Mouse (Mus musculus): ENCODE measurements at regions not wholly inside any gene's neighbourhood (a gene's known extent, or its start where the extent isn't known, plus 50 kb on each side); places are given as distances from the start of the nearest gene placed in this dataset.

DNA sequence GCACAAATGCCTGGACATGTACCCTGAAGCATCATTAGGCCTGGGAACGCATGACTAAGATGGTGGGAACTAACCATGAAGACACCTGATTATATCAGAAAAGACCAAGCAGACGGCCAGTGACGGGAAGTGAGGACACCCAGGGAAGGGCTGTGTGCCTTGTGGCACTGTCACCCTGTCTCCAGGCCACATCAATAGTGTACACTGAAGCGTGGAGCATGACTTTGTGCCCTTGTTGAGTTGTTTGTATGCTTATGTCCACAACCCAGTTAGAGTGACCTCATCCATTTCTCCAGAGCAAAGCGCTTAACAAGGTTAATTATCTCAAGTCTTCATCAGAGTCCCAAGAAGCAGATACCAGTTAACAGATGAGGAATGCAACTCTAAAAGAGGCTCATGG, 96.8 kb upstream of the Cdkn3 start:
- no peak for DNase-seq (ENCODE audit: low read depth, low spot score)
- in situ Hi-C loops (cut with MboI; ENCODE audit: low sequenced_read_pairs in 2 of 2, unreplicated experiment in 2 of 2), result no loop called here
- H3K9me3 ChIP-seq (ENCODE audit: control insufficient read depth, insufficient read depth, low read depth, low read length), result no peaks in the 10 kb centered on the region
- no peak overlapping the region for H3K4me3 ChIP-seq (ENCODE audit: insufficient read depth in 1 of 2, low read depth in 1 of 2, low read length in 2 of 2, poor library complexity in 1 of 2, severe bottlenecking in 1 of 2)
- no peak overlapping the region for H3K9ac ChIP-seq (ENCODE audit: insufficient read depth, low read depth, low read length, poor library complexity, severe bottlenecking)
- H3K4me1 ChIP-seq (ENCODE audit: control insufficient read depth in 2 of 2, insufficient read depth in 2 of 2, low read length in 2 of 2, poor library complexity in 1 of 2), result no peaks in the 10 kb centered on the region
- TF ChIP-seq ZNF384 (IDR thresholded peaks at IDR 0.05; ENCODE audit: low read depth, low read length) (no peak), ZC3H11A (IDR thresholded peaks at IDR 0.05; ENCODE audit: borderline replicate concordance, low read depth, low read length) (no peak), HCFC1 (IDR thresholded peaks at IDR 0.05; ENCODE audit: borderline replicate concordance, insufficient read depth, low read length) (no peak), CHD2 (IDR thresholded peaks at IDR 0.05; ENCODE audit: low read depth, low read length) (no peak), MAFK (IDR thresholded peaks at IDR 0.05; ENCODE audit: insufficient read depth, low read depth, low read length) (no peak)
- H3K27ac ChIP-seq (ENCODE audit: insufficient read depth, low read depth, low read length, poor library complexity, severe bottlenecking), result no peak overlapping the region
- H3K36me3 ChIP-seq (ENCODE audit: control insufficient read depth, insufficient read depth, low read length, poor library complexity, severe bottlenecking), result no peaks in the 10 kb centered on the region

DNA sequence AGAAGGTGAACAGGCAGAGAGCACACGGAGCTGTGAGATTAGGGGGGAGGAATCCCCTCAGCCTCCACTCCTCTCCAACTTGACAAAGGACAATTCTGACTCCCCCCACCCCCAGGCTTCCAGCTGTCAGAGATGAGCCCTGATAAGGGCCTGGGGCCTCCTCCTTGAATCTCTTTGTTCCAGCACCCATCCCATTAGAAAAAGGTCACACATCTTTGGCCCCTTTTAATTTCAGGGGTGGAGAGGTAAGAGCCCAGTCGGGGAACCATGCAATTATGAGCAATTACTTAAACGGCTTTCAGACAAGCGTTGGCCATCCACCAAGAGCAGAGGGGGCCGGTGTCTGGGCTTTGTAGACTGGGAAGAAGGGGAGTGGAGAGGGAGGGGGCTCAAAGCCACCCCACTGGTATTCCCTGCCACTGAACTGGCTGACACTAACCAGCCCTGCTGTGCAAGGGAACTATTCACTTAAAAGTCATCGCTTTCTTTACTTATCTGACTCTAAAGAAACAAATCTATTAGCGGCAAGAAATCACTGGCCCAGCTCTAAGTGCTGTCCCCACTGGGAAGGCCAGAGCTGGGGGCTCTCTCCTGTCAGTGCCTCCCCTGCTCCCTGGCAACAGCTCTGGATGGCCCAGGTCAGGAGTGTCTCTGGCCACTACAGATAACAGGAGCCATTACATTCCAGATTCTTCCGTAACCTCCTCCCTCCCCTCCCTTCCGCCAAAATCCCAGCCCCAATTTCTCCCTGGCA, 98.4 kb upstream of the Cdkn3 start:
- Histone ChIP-seq H3K27ac (ENCODE audit: insufficient read depth, low read depth, low read length, poor library complexity, severe bottlenecking) (no peak overlapping the region), H3K9me3 (ENCODE audit: control insufficient read depth, insufficient read depth, low read depth, low read length) (no peaks in the 10 kb centered on the region), H3K9ac (ENCODE audit: insufficient read depth, low read depth, low read length, poor library complexity, severe bottlenecking) (no peak overlapping the region), H3K4me1 (ENCODE audit: control insufficient read depth in 2 of 2, insufficient read depth in 2 of 2, low read length in 2 of 2, poor library complexity in 1 of 2) (no peaks in the 10 kb centered on the region), H3K4me3 (ENCODE audit: insufficient read depth in 1 of 2, low read depth in 1 of 2, low read length in 2 of 2, poor library complexity in 1 of 2, severe bottlenecking in 1 of 2) (no peak overlapping the region), H3K36me3 (ENCODE audit: control insufficient read depth, insufficient read depth, low read length, poor library complexity, severe bottlenecking) (no peaks in the 10 kb centered on the region)
- in situ Hi-C loops (cut with MboI; ENCODE audit: low sequenced_read_pairs in 2 of 2, unreplicated experiment in 2 of 2), result no loop called here
- TF ChIP-seq HCFC1 (IDR thresholded peaks at IDR 0.05; ENCODE audit: borderline replicate concordance, insufficient read depth, low read length) (no peak), CHD2 (IDR thresholded peaks at IDR 0.05; ENCODE audit: low read depth, low read length) (no peak), MAFK (IDR thresholded peaks at IDR 0.05; ENCODE audit: insufficient read depth, low read depth, low read length) (no peak), ZNF384 (IDR thresholded peaks at IDR 0.05; ENCODE audit: low read depth, low read length) (no peak), ZC3H11A (IDR thresholded peaks at IDR 0.05; ENCODE audit: borderline replicate concordance, low read depth, low read length) (no peak)
- no peak for DNase-seq (ENCODE audit: low read depth, low spot score)

DNA sequence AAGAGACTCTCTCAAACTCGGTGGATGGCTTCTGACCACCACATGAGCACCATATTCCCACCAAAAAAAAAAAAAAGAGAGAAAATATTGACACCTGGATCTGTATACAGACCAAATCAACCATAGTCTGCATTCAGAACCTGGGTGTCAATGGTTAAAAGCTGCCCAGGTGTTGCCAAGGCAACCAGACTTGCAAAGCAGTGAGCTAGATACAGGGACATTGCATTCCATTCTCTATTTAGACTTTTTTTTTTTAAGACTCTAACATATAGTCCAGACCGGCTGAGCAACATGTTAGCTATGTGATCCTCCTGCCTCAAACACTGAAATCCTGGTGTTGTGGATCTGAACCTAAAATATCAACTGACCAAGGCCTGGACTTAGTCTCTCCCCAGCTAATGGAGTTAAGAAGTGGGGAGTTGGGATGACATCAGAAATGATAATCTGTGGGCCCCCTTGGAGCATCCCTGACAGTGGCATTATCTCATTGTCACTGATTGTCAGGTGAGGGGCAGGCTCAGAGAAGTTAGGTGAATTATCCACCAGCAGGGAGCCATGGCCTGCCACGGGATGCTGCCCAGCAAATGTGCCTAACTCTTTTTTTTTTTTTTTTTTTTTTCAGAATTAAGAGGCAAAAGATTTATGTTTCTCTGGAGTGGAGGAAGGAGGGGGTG, 99.1 kb upstream of the Cdkn3 start:
- no peak for DNase-seq (ENCODE audit: low read depth, low spot score)
- Histone ChIP-seq H3K4me3 (ENCODE audit: insufficient read depth in 1 of 2, low read depth in 1 of 2, low read length in 2 of 2, poor library complexity in 1 of 2, severe bottlenecking in 1 of 2) (no peak overlapping the region), H3K9ac (ENCODE audit: insufficient read depth, low read depth, low read length, poor library complexity, severe bottlenecking) (no peak overlapping the region), H3K9me3 (ENCODE audit: control insufficient read depth, insufficient read depth, low read depth, low read length) (no peaks in the 10 kb centered on the region), H3K36me3 (ENCODE audit: control insufficient read depth, insufficient read depth, low read length, poor library complexity, severe bottlenecking) (no peaks in the 10 kb centered on the region), H3K4me1 (ENCODE audit: control insufficient read depth in 2 of 2, insufficient read depth in 2 of 2, low read length in 2 of 2, poor library complexity in 1 of 2) (no peaks in the 10 kb centered on the region), H3K27ac (ENCODE audit: insufficient read depth, low read depth, low read length, poor library complexity, severe bottlenecking) (no peak overlapping the region)
- TF ChIP-seq HCFC1 (IDR thresholded peaks at IDR 0.05; ENCODE audit: borderline replicate concordance, insufficient read depth, low read length), result no peak
- TF ChIP-seq ZC3H11A (IDR thresholded peaks at IDR 0.05; ENCODE audit: borderline replicate concordance, low read depth, low read length), result no peak
- in situ Hi-C loops (cut with MboI; ENCODE audit: low sequenced_read_pairs in 2 of 2, unreplicated experiment in 2 of 2), result no loop called here

DNA sequence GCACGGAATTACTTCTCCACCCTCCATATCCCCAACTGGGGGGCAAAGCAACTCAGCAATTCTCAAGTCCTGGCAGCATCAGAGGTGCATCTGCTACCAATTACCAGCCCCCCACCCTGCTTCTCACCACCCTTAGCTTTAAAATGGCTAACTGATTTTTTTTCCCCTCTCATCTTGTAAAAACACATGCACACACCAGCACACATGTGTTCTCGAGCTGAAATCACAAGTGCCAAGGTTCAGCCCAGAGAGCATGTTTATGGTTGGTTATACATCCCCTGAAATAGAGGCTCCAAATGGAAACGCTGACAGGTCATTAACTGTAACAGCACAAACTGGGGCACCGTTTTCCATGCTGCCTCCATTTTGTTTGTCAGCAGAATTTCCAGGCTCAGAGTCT, 101.0 kb upstream of the Cdkn3 start:
- H3K27ac ChIP-seq (ENCODE audit: insufficient read depth, low read depth, low read length, poor library complexity, severe bottlenecking), result no peak overlapping the region
- H3K36me3 ChIP-seq (ENCODE audit: control insufficient read depth, insufficient read depth, low read length, poor library complexity, severe bottlenecking), result no peaks in the 10 kb centered on the region
- no peak overlapping the region for H3K4me3 ChIP-seq (ENCODE audit: insufficient read depth in 1 of 2, low read depth in 1 of 2, low read length in 2 of 2, poor library complexity in 1 of 2, severe bottlenecking in 1 of 2)
- no peaks in the 10 kb centered on the region for H3K4me1 ChIP-seq (ENCODE audit: control insufficient read depth in 2 of 2, insufficient read depth in 2 of 2, low read length in 2 of 2, poor library complexity in 1 of 2)
- H3K9ac ChIP-seq (ENCODE audit: insufficient read depth, low read depth, low read length, poor library complexity, severe bottlenecking), result no peak overlapping the region
- no peak for DNase-seq (ENCODE audit: low read depth, low spot score)
- no peak for TF ChIP-seq MAFK (IDR thresholded peaks at IDR 0.05; ENCODE audit: insufficient read depth, low read depth, low read length)
- no peak for TF ChIP-seq CHD2 (IDR thresholded peaks at IDR 0.05; ENCODE audit: low read depth, low read length)
- no peak for TF ChIP-seq ZC3H11A (IDR thresholded peaks at IDR 0.05; ENCODE audit: borderline replicate concordance, low read depth, low read length)
- TF ChIP-seq ZNF384 (IDR thresholded peaks at IDR 0.05; ENCODE audit: low read depth, low read length), result no peak
- no peak for TF ChIP-seq HCFC1 (IDR thresholded peaks at IDR 0.05; ENCODE audit: borderline replicate concordance, insufficient read depth, low read length)
- in situ Hi-C loops (cut with MboI; ENCODE audit: low sequenced_read_pairs in 2 of 2, unreplicated experiment in 2 of 2), result no loop called here
- H3K9me3 ChIP-seq (ENCODE audit: control insufficient read depth, insufficient read depth, low read depth, low read length), result no peaks in the 10 kb centered on the region
